In the genomic region with DNA sequence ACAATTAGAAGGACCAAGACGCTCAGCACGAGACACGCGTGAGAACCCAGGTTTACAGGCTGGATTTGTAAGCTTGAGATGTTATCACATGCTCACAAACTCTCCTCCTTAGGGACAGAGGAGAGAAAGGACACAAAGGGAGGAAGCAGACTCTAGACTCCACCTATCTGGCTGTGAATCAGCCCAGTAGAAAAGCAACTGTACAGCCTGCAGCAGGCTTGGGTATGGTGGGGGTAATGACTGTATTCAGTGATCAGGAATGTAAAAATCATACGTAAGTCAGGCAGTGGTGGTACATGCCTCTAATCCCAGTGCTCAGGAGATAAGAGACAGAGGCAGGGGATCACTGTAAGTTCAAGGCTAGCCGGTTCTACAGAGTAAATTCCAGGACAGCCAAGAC, we compare ENCODE assay signal across 11 mouse cellular contexts. TPM values are rescaled to one million over a fixed set of nuclear protein-coding genes. Genes with fewer than 3 reads are reported as not detected.
DNase-seq lines count a peak whose midpoint lies in the region; ATAC-seq and TF ChIP-seq lines count a peak whose summit lies in the region.
"Had no signal": no experiment of that assay in that cellular context is flagged by ENCODE, and none has a peak within 500 bp of the region (broad histone marks: within the 10 kb centered on the region; RNA-seq: fewer than 3 reads in every experiment).

No protein-coding gene starts in this region.

- no peak overlapping the region for H3K4me2 ChIP-seq in intestine, postnatal 0 days (replicated peaks; ENCODE audit: low read depth)

- H3K27ac ChIP-seq in kidney, adult 2 months (ENCODE audit: insufficient read depth, low read depth, low read length): no peak overlapping the region
- peak overlapping the region; percentile 69; the same call in 1 of the 2 replicates for H3K27ac ChIP-seq in embryonic fibroblast, embryonic 13.5 days (ENCODE audit: insufficient read depth, low read length)
- peak overlapping the region; percentile 90 for H3K27ac ChIP-seq in intestine, postnatal 0 days (ENCODE audit: low read depth, low read length)

- no peak for TF ChIP-seq CTCF in kidney, adult 2 months (conservative IDR thresholded peaks at IDR 0.05; ENCODE audit: insufficient read depth, insufficient read length, low read depth, low read length)
- TF ChIP-seq CTCF in embryonic fibroblast, embryonic 13.5 days (IDR thresholded peaks at IDR 0.05; ENCODE audit: borderline replicate concordance, insufficient read depth, low read length): no peak
- no peak for TF ChIP-seq CTCF in intestine, postnatal 0 days (IDR thresholded peaks at IDR 0.05; ENCODE audit: low read depth)

- H3K36me3 ChIP-seq in kidney, adult 2 months (ENCODE audit: control insufficient read depth, insufficient read depth, low read length): peaks cover 1% of the 10 kb centered on the region
- peaks cover 49% of the 10 kb centered on the region for H3K36me3 ChIP-seq in intestine, postnatal 0 days (ENCODE audit: control insufficient read depth, insufficient read depth)

- H3K9me3 ChIP-seq in intestine, postnatal 0 days (ENCODE audit: control insufficient read depth): no peaks in the 10 kb centered on the region

- peaks cover 7% of the 10 kb centered on the region for H3K4me1 ChIP-seq in kidney, adult 2 months (ENCODE audit: control insufficient read depth, insufficient read depth, low read length)
- H3K4me1 ChIP-seq in embryonic fibroblast, embryonic 13.5 days (ENCODE audit: control insufficient read depth, insufficient read depth, low read length): peaks cover 14% of the 10 kb centered on the region
- 0 out of 2 replicates have a peak, but pooled peaks cover 2% of the 10 kb centered on the region for H3K4me1 ChIP-seq in intestine, postnatal 0 days (replicated peaks; ENCODE audit: control insufficient read depth, insufficient read depth, low read length)

- peak; percentile 50 for DNase-seq in kidney, adult 2 months
- no peak for DNase-seq in kidney, adult 9 months
- peak; percentile 35 for DNase-seq in MN1 (ENCODE audit: low spot score)
- no peak for DNase-seq in cerebellum, adult 8-10 months
- DNase-seq in urinary bladder, postnatal 4 days (ENCODE audit: low spot score in 2 of 2): no peak
- DNase-seq in cerebellum, postnatal 14 days: no peak
- DNase-seq: cerebellum, adult 9-10 months; gastrocnemius, postnatal 14 days had no signal

- no peak for ATAC-seq in intestine, postnatal 0 days

- no peak overlapping the region for H3K4me3 ChIP-seq in kidney, adult 2 months (ENCODE audit: insufficient read depth, low read depth, low read length)
- no peak overlapping the region for H3K4me3 ChIP-seq in embryonic fibroblast, embryonic 13.5 days (ENCODE audit: insufficient read depth, low read length)
- H3K4me3 ChIP-seq in intestine, postnatal 0 days (ENCODE audit: low read depth, low read length): no peak overlapping the region

- WGBS in kidney, adult 2 months: 66% methylated on average over 6 of the region's 6 CpGs
- 68% methylated on average over 6 of the region's 6 CpGs for WGBS in intestine, postnatal 0 days

- TF ChIP-seq POLR2A in kidney, adult 2 months (IDR thresholded peaks at IDR 0.05; ENCODE audit: low read depth, low read length): no peak
- no peak for TF ChIP-seq POLR2A in embryonic fibroblast, embryonic 13.5 days (IDR thresholded peaks at IDR 0.05; ENCODE audit: low read depth, low read length)

- no peak overlapping the region for H3K9ac ChIP-seq in intestine, postnatal 0 days (ENCODE audit: low read depth, low read length)

- H3K27me3 ChIP-seq in kidney, adult 2 months (replicated peaks; ENCODE audit: control insufficient read depth, insufficient read depth, low read length): no peaks in the 10 kb centered on the region
- H3K27me3 ChIP-seq in intestine, postnatal 0 days (replicated peaks; ENCODE audit: control insufficient read depth, insufficient read depth, low read length): no peaks in the 10 kb centered on the region
- H3K27me3 ChIP-seq: CH12.LX had no signal

RNA-seq across cellular contexts. Expression of gene Tmpo, which starts 24.8 kb away (rescaled TPM):
- 20.0 and 21.1 TPM in 2 replicates for polyA plus RNA-seq in kidney, adult 2 months (2012; rRNA removed)
- 97.8 and 164 TPM in 2 replicates for polyA plus RNA-seq in embryonic fibroblast, embryonic 13.5 days (2011; ENCODE audit: insufficient read length, low read depth, missing spikeins)
- 57.7 and 59.7 TPM in 2 replicates for polyA plus RNA-seq in intestine, postnatal 0 days (2015; fragmentation: Nextera tagmentation; extraction: Ambion mirVana)

RNA-seq across cellular contexts. Expression of gene Slc25a3, which starts 32.5 kb away (rescaled TPM):
- 717 and 832 TPM in 2 replicates for polyA plus RNA-seq in kidney, adult 2 months (2012; rRNA removed)
- 590 and 652 TPM in 2 replicates for polyA plus RNA-seq in embryonic fibroblast, embryonic 13.5 days (2011; ENCODE audit: insufficient read length, low read depth, missing spikeins)
- polyA plus RNA-seq in intestine, postnatal 0 days (2015; fragmentation: Nextera tagmentation; extraction: Ambion mirVana): 1,127 and 1,178 TPM in 2 replicates

Comparison
In these comparisons a context has a peak if more than half of its experiments do, and no peak if none do; other contexts are left out.
1. DNase-seq: peak in kidney, adult 2 months (single experiment) and MN1 (single experiment); none in kidney, adult 9 months (single experiment), cerebellum, adult 8-10 months (single experiment), urinary bladder, postnatal 4 days (0 of 2) and cerebellum, postnatal 14 days (0 of 2).